Mouse (Mus musculus): Measurements from ENCODE around the gene Etnk2. TPM values are rescaled to one million over a fixed set of nuclear protein-coding genes. Genes with fewer than 3 reads are reported as not detected.
"Not testable (repeated sequence)": the region's sequence is repeated elsewhere in the genome, so short reads cannot be mapped to it uniquely, and the experiment has no call there.

Gene Etnk2
- total RNA-seq (2021) = under 1 TPM; 0.49 to 0.67 TPM
- long read RNA-seq, experiment 1, partial matches to known transcripts = 0 of 2 reads
- long read RNA-seq, experiment 1, other reads (novel, unspliced or antisense) = 1 of 2 reads
- long read RNA-seq, experiment 2, partial matches to known transcripts = 0 of 2 reads
- long read RNA-seq, experiment 2, other reads (novel, unspliced or antisense) = 1 of 2 reads

GRCm38 (mm10) chr1:133363276-133364021 lies at the start of gene Etnk2:
Gene Etnk2, plus strand, starts transcription at chr1:133363572.
- peak; percentile 80 to 81 for DNase-seq
- intact Hi-C loops (cut with DNase I) = no loop called here

- intact Hi-C loops (cut with DNase I) = loop anchor here (1.0 to 2.0 kb wide), 2 partner anchors 38 to 296 kb away; partner anchors contain the start of gene Snrpe
- DNase-seq = peak; percentile 68 to 77
Observed at GRCm38 (mm10) chr1:133314364-133314763, 49.0 kb upstream of the Etnk2 start.

- intact Hi-C loops (cut with DNase I) = loop anchor here (2.0 kb wide), 1 partner anchor 37 kb away; no protein-coding TSS in a partner anchor
- DNase-seq = no peak
Observed at GRCm38 (mm10) chr1:133315775-133316174, 47.6 kb upstream of the Etnk2 start.

GRCm38 (mm10) chr1:133316577-133316976 lies 46.8 kb upstream of the Etnk2 start:
- intact Hi-C loops (cut with DNase I) = no loop called here
- no peak for DNase-seq

DNA sequence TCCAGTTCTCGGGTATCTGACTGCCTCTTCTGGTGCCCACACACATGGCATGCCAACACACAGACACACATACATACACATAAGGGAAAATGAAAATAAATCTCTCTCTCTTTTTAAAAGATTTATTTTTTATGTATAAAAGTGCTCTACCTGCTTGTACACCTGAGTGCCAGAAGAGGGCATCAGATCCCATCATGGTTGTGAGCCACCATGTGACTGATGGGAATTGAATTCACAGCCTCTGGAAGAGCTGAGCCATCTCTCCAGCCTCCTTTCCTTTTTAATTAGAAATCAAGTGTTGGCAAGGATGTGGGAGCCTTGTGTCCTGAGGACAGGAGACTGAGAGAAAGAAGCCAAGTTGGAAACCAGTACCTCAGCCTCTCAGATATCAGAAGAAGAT lies 46.2 kb upstream of the Etnk2 start:
- no peak for DNase-seq
- intact Hi-C loops (cut with DNase I) = no loop called here

DNA sequence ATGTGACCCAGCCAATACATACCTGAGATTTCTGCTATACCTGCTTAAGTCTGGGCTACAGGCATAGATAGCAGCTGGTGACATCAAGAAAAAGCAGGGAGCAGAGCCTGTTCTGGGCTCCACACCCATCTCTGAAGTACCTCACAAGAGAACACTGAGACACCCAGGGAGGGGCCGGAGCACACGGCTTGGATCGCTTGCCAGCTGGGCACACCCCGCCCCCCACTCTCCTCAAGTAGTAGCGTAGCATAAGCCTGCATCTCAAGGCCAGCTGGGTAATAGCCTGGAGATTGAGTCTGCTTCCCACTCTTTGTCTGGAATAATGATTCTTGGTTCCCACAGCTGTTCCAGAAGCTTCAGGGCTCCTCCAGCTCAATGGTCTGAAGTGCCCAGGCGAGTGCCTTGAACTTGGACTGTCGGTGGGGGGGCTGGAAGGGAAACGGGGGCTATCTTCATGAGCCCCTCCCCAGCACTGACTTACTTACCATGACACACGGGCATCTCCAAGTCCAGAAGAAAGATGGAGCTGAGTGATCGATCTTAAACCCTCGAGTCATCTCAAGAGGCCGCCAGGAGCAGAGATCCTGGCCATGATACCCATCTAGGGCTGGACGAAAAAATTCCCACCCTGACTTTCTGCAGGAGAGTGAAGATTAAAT lies 42.0 kb upstream of the Etnk2 start, which contains the start of gene Kiss1:
Gene Kiss1 (plus strand): TSS at position 609 of the 659 bp plus-strand sequence.
- DNase-seq = no peak
- intact Hi-C loops (cut with DNase I) = no loop called here

GRCm38 (mm10) chr1:133323333-133323732 lies 40.0 kb upstream of the Etnk2 start:
- intact Hi-C loops (cut with DNase I) = no loop called here

DNA sequence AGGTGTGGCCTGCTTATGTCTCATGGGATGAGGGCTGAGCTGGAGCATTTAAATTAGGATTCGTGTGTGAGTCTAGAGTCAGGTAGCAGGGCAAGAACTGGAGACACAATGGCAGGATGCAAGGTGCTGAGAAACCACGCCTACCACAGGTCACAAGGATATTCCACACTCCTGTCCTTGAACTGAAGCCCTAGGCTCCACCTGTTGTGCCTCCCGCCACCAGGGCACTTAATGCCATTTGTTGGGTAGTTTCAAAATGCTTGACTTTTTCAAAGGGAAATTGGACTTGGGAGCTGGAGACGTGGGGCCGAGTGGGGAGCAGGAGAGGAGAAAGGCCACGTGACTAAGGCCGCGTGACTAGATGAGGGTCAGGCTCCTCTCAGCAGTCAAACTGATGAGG lies 37.4 kb upstream of the Etnk2 start:
- DNase-seq = no peak
- intact Hi-C loops (cut with DNase I) = no loop called here

More at GRCm38 (mm10) chr1:133323333-133323732, 40.0 kb upstream of the Etnk2 start:
- DNase-seq = no peak

- intact Hi-C loops (cut with DNase I) = no loop called here
- DNase-seq = no peak
Observed at GRCm38 (mm10) chr1:133327094-133327493, 36.3 kb upstream of the Etnk2 start.

- intact Hi-C loops (cut with DNase I) = no loop called here
- DNase-seq = no peak
Observed at GRCm38 (mm10) chr1:133328299-133328795, 35.0 kb upstream of the Etnk2 start.

- intact Hi-C loops (cut with DNase I) = no loop called here
- DNase-seq = peak in 1 of 2 experiments; percentile 11
Observed at GRCm38 (mm10) chr1:133328896-133329637, 34.3 kb upstream of the Etnk2 start.

DNA sequence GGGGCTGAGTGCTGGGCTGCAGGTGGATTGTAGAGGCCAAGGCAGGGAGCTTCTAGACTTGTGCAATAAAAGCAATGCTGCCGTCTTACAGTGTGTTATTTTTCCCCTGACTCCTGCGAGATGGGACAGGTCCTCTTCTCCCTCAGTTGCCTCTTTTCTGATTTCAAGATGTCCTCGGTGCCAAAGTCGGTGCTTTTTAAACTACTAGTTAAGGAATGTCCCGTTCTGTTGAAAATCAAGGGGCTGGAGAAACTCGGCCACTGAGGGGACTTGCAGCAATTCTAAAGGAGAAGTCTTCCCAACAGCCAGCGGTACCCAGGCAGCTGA lies 33.8 kb upstream of the Etnk2 start:
- intact Hi-C loops (cut with DNase I) = no loop called here
- no peak for DNase-seq

GRCm38 (mm10) chr1:133331142-133331541 lies 32.2 kb upstream of the Etnk2 start:
- DNase-seq = no peak
- intact Hi-C loops (cut with DNase I) = no loop called here

DNA sequence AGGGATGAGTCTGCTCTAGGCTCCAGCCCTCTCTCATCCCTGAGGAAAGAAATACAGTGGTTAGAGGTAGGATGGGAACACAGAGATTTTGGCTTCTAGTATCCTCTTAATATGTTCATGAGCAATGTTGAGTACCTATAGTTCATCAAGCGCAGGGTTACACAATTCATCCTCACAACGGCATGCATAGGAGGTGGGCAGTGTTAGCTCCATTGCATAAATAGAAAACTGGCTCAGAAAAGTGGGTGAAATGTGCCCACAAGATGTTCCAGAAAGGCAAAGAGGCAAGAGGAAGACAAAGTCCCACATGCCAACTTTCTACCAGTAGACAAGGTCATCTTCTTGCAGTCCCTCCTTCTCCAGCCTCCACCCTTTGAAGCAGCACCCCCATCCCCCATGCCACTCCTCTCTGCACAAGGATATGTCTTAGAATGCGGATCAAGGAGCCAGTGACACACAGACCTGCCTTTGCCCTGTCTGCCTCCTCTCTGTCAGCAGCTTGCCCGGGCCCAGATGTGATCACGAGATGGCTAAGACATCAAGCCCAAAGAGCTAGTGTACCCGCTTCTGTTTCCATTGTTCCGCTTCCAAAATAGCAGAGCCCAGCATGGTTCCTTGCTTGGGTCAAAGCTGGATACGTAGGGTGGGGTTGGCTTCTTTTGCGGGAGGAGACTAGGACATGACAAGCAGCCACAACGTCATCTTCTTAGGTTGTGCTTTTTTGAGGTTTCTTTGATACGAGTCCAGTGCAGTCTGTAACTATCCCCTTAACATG lies 30.5 kb upstream of the Etnk2 start:
- intact Hi-C loops (cut with DNase I) = no loop called here
- no peak for DNase-seq

DNA sequence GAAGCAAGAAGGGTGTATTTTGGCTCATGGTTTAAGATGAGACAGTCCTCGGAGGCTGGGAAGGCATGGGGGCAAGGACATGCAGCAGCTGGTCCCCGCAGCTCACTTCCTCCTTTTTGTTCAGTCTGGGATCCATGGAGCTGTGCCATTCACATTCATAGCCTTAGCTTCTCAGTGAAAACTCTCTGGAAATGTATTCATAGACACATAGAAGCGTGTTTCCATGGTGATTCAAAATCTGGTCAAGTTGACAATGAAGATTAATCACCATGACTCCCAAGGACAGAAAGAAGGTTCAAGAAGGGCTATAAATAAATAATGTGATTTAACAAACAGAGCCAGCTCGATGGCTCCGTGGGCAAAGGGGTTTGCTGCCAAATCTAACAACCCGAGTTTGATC lies 29.4 kb upstream of the Etnk2 start:
- DNase-seq = no peak
- intact Hi-C loops (cut with DNase I) = no loop called here

DNA sequence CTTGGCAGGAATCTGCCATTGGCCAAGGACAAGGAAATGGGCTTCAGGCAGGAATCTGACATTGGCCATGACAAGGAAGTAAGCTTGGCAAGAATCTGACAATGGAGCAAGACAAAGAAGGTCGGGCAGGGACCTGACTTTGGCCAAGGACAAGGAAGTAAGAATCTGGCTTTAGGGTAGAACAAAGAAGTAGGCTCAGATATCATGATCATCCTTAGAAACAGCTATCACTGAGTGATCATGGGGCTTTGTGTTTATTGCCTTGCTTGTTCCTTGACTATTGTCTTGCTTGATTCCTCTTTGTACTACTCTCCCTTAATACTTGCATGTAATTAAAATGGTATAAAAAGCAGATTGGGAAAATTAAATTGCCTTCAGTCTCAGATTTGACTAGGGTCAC lies 23.0 kb upstream of the Etnk2 start:
- intact Hi-C loops (cut with DNase I); DNase-seq: not testable (repeated sequence)

GRCm38 (mm10) chr1:133344357-133344756 lies 19.0 kb upstream of the Etnk2 start:
- intact Hi-C loops (cut with DNase I) = no loop called here
- no peak for DNase-seq

GRCm38 (mm10) chr1:133346531-133346930 lies 16.8 kb upstream of the Etnk2 start:
- intact Hi-C loops (cut with DNase I) = no loop called here

GRCm38 (mm10) chr1:133347226-133347625 lies 16.1 kb upstream of the Etnk2 start:
- intact Hi-C loops (cut with DNase I) = no loop called here
- DNase-seq = no peak

More at GRCm38 (mm10) chr1:133346531-133346930, 16.8 kb upstream of the Etnk2 start:
- DNase-seq = no peak
